In genomic region chr7:79271861-79272788, GRCm38 (mm10) we compare ENCODE assay signal across 8 mouse cellular contexts. TPM values are rescaled to one million over a fixed set of nuclear protein-coding genes. Genes with fewer than 3 reads are reported as not detected.
DNase-seq lines count a peak whose midpoint lies in the region; ATAC-seq and TF ChIP-seq lines count a peak whose summit lies in the region.

No protein-coding gene starts in this region.

- H3K9ac ChIP-seq in forebrain, embryonic 12.5 days = peak overlapping the region; percentile 36; the same call in 1 of the 2 replicates
- H3K9ac ChIP-seq in limb, embryonic 13.5 days = peak overlapping the region; percentile 55; the same call in 1 of the 2 replicates

- peak overlapping the region; percentile 56 for H3K27ac ChIP-seq in forebrain, embryonic 12.5 days
- H3K27ac ChIP-seq in limb, embryonic 13.5 days = peak overlapping the region; percentile 48; the same call in 1 of the 2 replicates
- peak overlapping the region; percentile 96 for H3K27ac ChIP-seq in small intestine, adult 2 months (ENCODE audit: insufficient read depth, low read depth, low read length)

- H3K9me3 ChIP-seq in forebrain, embryonic 12.5 days = no peaks in the 10 kb centered on the region
- H3K9me3 ChIP-seq in limb, embryonic 13.5 days = no peaks in the 10 kb centered on the region

- peak; percentile 31; the same call in 1 of the 2 replicates for TF ChIP-seq POLR2A in small intestine, adult 2 months (IDR thresholded peaks at IDR 0.05; ENCODE audit: low read depth, low read length)

- no peaks in the 10 kb centered on the region for H3K27me3 ChIP-seq in forebrain, embryonic 12.5 days
- H3K27me3 ChIP-seq in limb, embryonic 13.5 days = no peaks in the 10 kb centered on the region
- H3K27me3 ChIP-seq in small intestine, adult 2 months (ENCODE audit: control insufficient read depth, insufficient read depth, low read length) = no peaks in the 10 kb centered on the region

- peak; percentile 23 to 65 for DNase-seq in adrenal gland, adult (ENCODE audit: inconsistent age in 2 of 2, low spot score in 1 of 2)
- no peak for DNase-seq in adrenal gland, postnatal 14 days
- peak; percentile 91 for DNase-seq in 416B (ENCODE audit: low read depth)
- no peak for DNase-seq in retina, embryonic 14.5 days (ENCODE audit: low spot score)
- DNase-seq in left cerebral cortex, postnatal 14 days (ENCODE audit: low spot score in 2 of 2) = no peak

- peak overlapping the region; percentile 38 for H3K4me3 ChIP-seq in forebrain, embryonic 12.5 days (replicated peaks)
- H3K4me3 ChIP-seq in limb, embryonic 13.5 days = peak overlapping the region; percentile 81
- peak overlapping the region; percentile 43 for H3K4me3 ChIP-seq in small intestine, adult 2 months (ENCODE audit: low read depth, low read length)

- no peaks in the 10 kb centered on the region for H3K36me3 ChIP-seq in forebrain, embryonic 12.5 days (replicated peaks)
- H3K36me3 ChIP-seq in limb, embryonic 13.5 days = no peaks in the 10 kb centered on the region
- H3K36me3 ChIP-seq in small intestine, adult 2 months (ENCODE audit: control insufficient read depth, insufficient read depth, low read length) = 0 out of 2 replicates have a peak, but pooled peaks cover 1% of the 10 kb centered on the region

- ATAC-seq in forebrain, embryonic 12.5 days (ENCODE audit: low FRiP score) = no peak
- no peak for ATAC-seq in limb, embryonic 13.5 days (ENCODE audit: low FRiP score, low read depth)

- H3K4me2 ChIP-seq in forebrain, embryonic 12.5 days = peak overlapping the region; percentile 63
- H3K4me2 ChIP-seq in limb, embryonic 13.5 days (replicated peaks) = peak overlapping the region; percentile 75

- peaks cover 37% of the 10 kb centered on the region for H3K4me1 ChIP-seq in forebrain, embryonic 12.5 days
- peaks cover 34% of the 10 kb centered on the region for H3K4me1 ChIP-seq in limb, embryonic 13.5 days
- H3K4me1 ChIP-seq in small intestine, adult 2 months (ENCODE audit: control insufficient read depth, insufficient read depth, insufficient read length, low read length) = peaks cover 37% of the 10 kb centered on the region

- intact Hi-C loops in left cerebral cortex, postnatal 14 days (cut with DNase I) = loop anchor here (5.0 kb wide), 2 partner anchors 40 to 75 kb away; no protein-coding TSS in a partner anchor

- no peak for TF ChIP-seq CTCF in small intestine, adult 2 months (IDR thresholded peaks at IDR 0.05; ENCODE audit: extremely low read depth, insufficient read length, insufficient replicate concordance, low read depth, low read length)

- WGBS in forebrain, embryonic 12.5 days = 82% methylated on average over 16 of the region's 16 CpGs
- 77% methylated on average over 16 of the region's 16 CpGs for WGBS in limb, embryonic 13.5 days
- WGBS in small intestine, adult 2 months = 45% methylated on average over 16 of the region's 16 CpGs

RNA-seq across cellular contexts. Expression of gene Abhd2, which starts 0.9 kb away (rescaled TPM):
- 485 and 569 TPM in 2 replicates for total RNA-seq in adrenal gland, postnatal 14 days (2021)
- polyA plus RNA-seq in forebrain, embryonic 12.5 days (2016; fragmentation: Nextera tagmentation; extraction: Ambion mirVana) = 12.1 and 15.3 TPM in 2 replicates
- polyA plus RNA-seq in limb, embryonic 13.5 days (2015; fragmentation: Nextera tagmentation; extraction: Ambion mirVana) = 9.0 and 10.7 TPM in 2 replicates
- polyA plus RNA-seq in small intestine, adult 2 months (2012; rRNA removed) = 40.6 and 103 TPM in 2 replicates
- 100 to 1,000 TPM; 125 to 135 TPM for total RNA-seq in left cerebral cortex, postnatal 14 days (2021)

Comparison
In these comparisons a context has a peak if more than half of its experiments do, and no peak if none do; other contexts are left out.
1. DNase-seq: peak in adrenal gland, adult (2 of 2) and 416B (single experiment); none in adrenal gland, postnatal 14 days (single experiment), retina, embryonic 14.5 days (single experiment) and left cerebral cortex, postnatal 14 days (0 of 2).
2. Peak in every context shown above with its lines, with median percentiles within 50 percentile points of each other: H3K27ac ChIP-seq and H3K4me3 ChIP-seq.